Mouse (Mus musculus) heart, postnatal 0 days (tissue): ENCODE results near the gene Nanp. TPM values are rescaled to one million over a fixed set of nuclear protein-coding genes. Genes with fewer than 3 reads are reported as not detected.

Experiments
- ATAC-seq: fragments of 200-750 bp; cut with Nextera tagmentation; 2 replicates; pipeline ENCODE4 v1.8.0; 2017; ENCODE audit warnings: low read depth, moderate number of reproducible peaks, moderate library complexity; ENCODE audit not compliant: insufficient read depth
- DNase-seq: peaks from one replicate; pipeline ENCODE4 v3.0.0-alpha.2; 2016; ENCODE audit warnings: low spot score
- H3K27ac ChIP-seq: fragments of 300-500 bp; sonication (generic); 2 replicates; pipeline ENCODE4 v1.5.1; 2014; ENCODE audit warnings: low read depth, mild to moderate bottlenecking
- H3K27me3 ChIP-seq: fragments of 300-500 bp; sonication (generic); 2 replicates; pipeline ENCODE4 v1.6.1; 2014; ENCODE audit warnings: low read length, mixed read lengths; ENCODE audit not compliant: control insufficient read depth, insufficient read depth
- H3K36me3 ChIP-seq: fragments of 300-500 bp; sonication (generic); replicated peaks from 2 replicates; pipeline ENCODE4 v1.6.1; 2014; ENCODE audit warnings: low read length, mixed read lengths; ENCODE audit not compliant: control insufficient read depth, insufficient read depth
- H3K4me1 ChIP-seq: fragments of 300-500 bp; sonication (generic); 2 replicates; pipeline ENCODE4 v1.6.1; 2014; ENCODE audit warnings: antibody characterized with exemption; ENCODE audit not compliant: control insufficient read depth, insufficient read depth
- H3K4me2 ChIP-seq: fragments of 300-500 bp; sonication (generic); 2 replicates; pipeline ENCODE4 v1.6.1; 2014; ENCODE audit warnings: low read depth, mild to moderate bottlenecking, low read length, moderate library complexity
- H3K4me3 ChIP-seq: fragments of 300-500 bp; sonication (generic); 2 replicates; pipeline ENCODE4 v1.5.1; 2014; ENCODE audit warnings: low read depth, low read length
- H3K9ac ChIP-seq: fragments of 300-500 bp; sonication (generic); replicated peaks from 2 replicates; pipeline ENCODE4 v1.6.1; 2014; ENCODE audit warnings: low read depth, low read length, mixed read lengths
- H3K9me3 ChIP-seq: fragments of 300-500 bp; sonication (generic); replicated peaks from 2 replicates; pipeline ENCODE4 v1.6.1; 2016; ENCODE audit warnings: low read length; ENCODE audit not compliant: control insufficient read depth
- CTCF ChIP-seq: IDR thresholded peaks from 2 replicates; pipeline ENCODE4 v1.5.1; 2016; ENCODE audit warnings: antibody characterized with exemption, control low read depth, low read depth
- EP300 ChIP-seq: IDR thresholded peaks from 2 replicates; pipeline ENCODE4 v1.6.1; 2016; ENCODE audit warnings: antibody characterized with exemption, low read depth
- WGBS: fragments of 180-500 bp; shearing (Covaris S2); extraction: QIAGEN DNeasy Blood & Tissue Kit; methylation state at CpG from one replicate; pipeline ENCODE4 v1.1.7; 2014; 5-methylcytosine and 5-hydroxymethylcytosine counted together
- polyA plus RNA-seq: library from polyadenylated mRNA; unstranded; fragments of >200 nt; fragmentation: Nextera tagmentation; extraction: Ambion mirVana; gene quantifications from 2 replicates; pipeline ENCODE4 v1.2.1, GENCODE M21; 2015
- total RNA-seq: library from RNA; depleted of rRNA; stranded (reverse); fragments of >200 nt; gene quantifications from 2 replicates; pipeline ENCODE4 v1.2.3, GENCODE M21; 2014; ENCODE audit warnings: low replicate concordance; rRNA removed

The Nanp gene
- 7.0 and 9.3 TPM in 2 replicates for total RNA-seq
- 11.7 and 15.5 TPM in 2 replicates for polyA plus RNA-seq

DNA sequence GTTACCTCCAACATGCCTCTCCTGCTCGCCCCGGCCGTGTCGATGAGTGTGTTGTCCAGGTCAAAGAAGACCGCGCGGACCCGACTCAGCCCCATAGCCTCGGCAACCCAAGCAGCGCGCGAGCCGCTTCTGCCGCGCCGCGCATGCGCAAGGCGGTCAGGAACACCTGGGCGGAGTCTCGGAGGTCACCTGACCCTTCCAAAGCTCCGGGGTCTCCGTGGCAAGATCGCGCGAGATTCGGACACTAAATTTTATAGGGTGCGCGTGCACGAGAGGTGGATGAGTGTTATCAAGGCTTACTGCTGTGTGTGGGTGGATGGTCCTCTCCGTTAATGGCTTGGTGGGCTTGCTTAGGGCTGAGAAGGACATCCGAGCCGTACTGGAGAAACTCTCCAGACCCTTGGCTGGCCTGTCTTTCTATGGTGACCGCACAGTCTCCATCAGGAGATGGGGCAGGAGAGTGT lies at the start of gene Nanp, which contains the start of gene Ninl:
Nanp (minus strand) TSS at position 167 of the 464 bp plus-strand sequence.
Ninl (minus strand) TSS at position 151 of the 464 bp plus-strand sequence.
- WGBS: under 1% methylated on average over 34 of the region's 34 CpGs
- Histone ChIP-seq H3K27ac (peak within 1 kb of the TSS; percentile 41), H3K9ac (peak within 1 kb of the TSS; percentile 86), H3K4me1 (peaks cover 15% of the 10 kb centered on the region), H3K4me3 (peak within 1 kb of the TSS; percentile 88), H3K36me3 (no peaks in the 10 kb centered on the region), H3K9me3 (no peaks in the 10 kb centered on the region), H3K4me2 (peak within 1 kb of the TSS; percentile 98), H3K27me3 (no peaks in the 10 kb centered on the region)
- no peak for TF ChIP-seq EP300
- no peak for TF ChIP-seq CTCF
- ATAC-seq (peak; percentile 97), DNase-seq (peak; percentile 90)

DNA sequence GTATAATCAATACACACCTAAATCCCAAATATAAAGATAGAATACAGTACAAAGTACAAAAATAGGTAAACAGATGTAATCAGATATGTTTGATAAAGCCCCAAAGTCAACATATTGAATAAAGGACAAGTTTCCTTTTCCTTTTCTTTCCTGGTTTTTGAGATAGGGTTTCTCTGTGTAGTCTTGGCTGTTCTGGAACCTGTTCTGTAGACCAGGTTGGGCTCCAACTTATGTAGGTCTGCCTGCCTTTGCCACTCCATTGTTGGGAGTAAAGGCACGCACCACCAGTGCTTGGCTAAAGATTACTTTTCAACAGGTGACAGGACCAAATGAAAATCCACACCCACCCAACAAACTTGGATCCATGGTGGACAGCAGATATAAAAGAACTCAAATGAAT lies 17.4 kb upstream of the Nanp start:
- 77% methylated on average over 1 of the region's 1 CpGs for WGBS
- no peak for DNase-seq
- H3K4me3 ChIP-seq: no peak overlapping the region
- H3K9ac ChIP-seq: no peak overlapping the region
- H3K36me3 ChIP-seq: no peaks in the 10 kb centered on the region
- no peak overlapping the region for H3K27ac ChIP-seq
- TF ChIP-seq CTCF (no peak), EP300 (no peak)
- H3K4me1 ChIP-seq: no peaks in the 10 kb centered on the region
- no peak overlapping the region for H3K4me2 ChIP-seq
- H3K9me3 ChIP-seq: no peaks in the 10 kb centered on the region
- no peaks in the 10 kb centered on the region for H3K27me3 ChIP-seq
- no peak for ATAC-seq

GRCm38 (mm10) chr2:151040411-151040810 lies 1.2 kb upstream of the Nanp start:
- ATAC-seq: no peak
- H3K9me3 ChIP-seq: no peaks in the 10 kb centered on the region
- no peak overlapping the region for H3K4me3 ChIP-seq
- no peaks in the 10 kb centered on the region for H3K27me3 ChIP-seq
- peaks cover 15% of the 10 kb centered on the region for H3K4me1 ChIP-seq
- no peak overlapping the region for H3K4me2 ChIP-seq
- no peak overlapping the region for H3K27ac ChIP-seq
- TF ChIP-seq EP300: no peak
- TF ChIP-seq CTCF: no peak
- WGBS: 95% methylated on average over 1 of the region's 1 CpGs
- no peaks in the 10 kb centered on the region for H3K36me3 ChIP-seq
- DNase-seq: no peak
- no peak overlapping the region for H3K9ac ChIP-seq

GRCm38 (mm10) chr2:151039726-151040125 lies 528 bp upstream of the Nanp start:
- Histone ChIP-seq H3K27ac (peak overlapping the region; percentile 41; the same call in 1 of the 2 replicates), H3K4me2 (peak overlapping the region; percentile 98), H3K36me3 (no peaks in the 10 kb centered on the region), H3K27me3 (no peaks in the 10 kb centered on the region), H3K4me3 (peak overlapping the region; percentile 88), H3K4me1 (peaks cover 15% of the 10 kb centered on the region), H3K9ac (peak overlapping the region; percentile 86), H3K9me3 (no peaks in the 10 kb centered on the region)
- TF ChIP-seq CTCF: no peak
- TF ChIP-seq EP300: no peak
- ATAC-seq: no peak
- 44% methylated on average over 8 of the region's 8 CpGs for WGBS
- no peak for DNase-seq

- H3K36me3 ChIP-seq: no peaks in the 10 kb centered on the region
- H3K27ac ChIP-seq: peak overlapping the region; percentile 41; the same call in 1 of the 2 replicates
- ATAC-seq (peak; percentile 66), DNase-seq (no peak)
- H3K9ac ChIP-seq: peak overlapping the region; percentile 86
- peak overlapping the region; percentile 88 for H3K4me3 ChIP-seq
- no peaks in the 10 kb centered on the region for H3K9me3 ChIP-seq
- H3K4me2 ChIP-seq: peak overlapping the region; percentile 98
- H3K4me1 ChIP-seq: peaks cover 15% of the 10 kb centered on the region
- no peaks in the 10 kb centered on the region for H3K27me3 ChIP-seq
- no peak for TF ChIP-seq EP300
- TF ChIP-seq CTCF: no peak
- WGBS: under 1% methylated on average over 30 of the region's 30 CpGs
Measured at GRCm38 (mm10) chr2:151038811-151039222, 381 bp downstream of the Nanp start.
